Mouse (Mus musculus) frontal cortex, postnatal 36 days (tissue): ENCODE data around the gene Slpi.
"Not testable (repeated sequence)": the region's sequence is repeated elsewhere in the genome, so short reads cannot be mapped to it uniquely, and the experiment has no call there.

ENCODE experiments used
- DNase-seq, 2 experiments: peaks; one replicate each; pipeline ENCODE4 v3.0.0; 2022; ENCODE audit warnings: low spot score in 2 of 2

Slpi gene

GRCm38 (mm10) chr2:164377478-164378426, 11.1 kb downstream of the Slpi start:
- DNase-seq, result no peak

DNA sequence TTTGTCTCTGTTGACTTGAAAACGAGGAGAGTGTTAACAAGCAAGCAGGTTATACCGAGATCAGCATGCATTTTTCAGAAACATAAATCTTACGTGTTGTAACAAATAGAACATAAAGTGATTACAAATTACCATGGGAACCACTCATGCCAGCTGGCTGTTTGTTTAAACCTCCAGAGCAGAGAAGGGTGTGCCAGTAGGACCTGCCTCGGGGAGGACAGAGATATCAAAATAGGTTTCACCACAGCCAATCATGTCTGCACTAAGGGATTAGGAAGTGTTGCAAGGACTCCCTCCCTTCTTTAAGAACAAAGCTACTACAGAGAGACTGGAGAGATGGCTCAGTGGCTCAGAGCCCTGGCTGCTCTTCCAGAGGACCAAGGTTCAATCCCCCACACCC, 15.7 kb downstream of the Slpi start:
- no peak for DNase-seq

- no peak for DNase-seq
These were observed 16.4 kb downstream of the Slpi start for GRCm38 (mm10) chr2:164372408-164373053.

DNA sequence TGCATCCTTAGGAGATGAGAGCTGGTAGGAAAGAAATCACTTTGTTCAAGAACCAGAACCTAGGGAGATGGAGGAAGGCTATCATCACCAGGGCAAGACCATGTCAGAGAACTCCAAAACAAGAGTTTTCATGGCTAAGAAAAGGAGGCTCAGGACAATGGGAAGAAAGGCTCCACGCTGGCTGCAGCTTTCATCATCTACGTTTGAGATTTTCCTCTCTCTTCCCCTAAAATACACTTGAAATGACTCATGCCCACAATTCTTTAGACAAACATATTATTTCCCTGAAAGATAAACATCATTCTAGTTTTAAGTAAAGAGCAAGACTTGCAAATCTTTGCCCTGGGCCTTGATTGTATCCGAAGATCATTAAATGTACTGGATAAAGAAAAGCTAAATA, 17.5 kb downstream of the Slpi start:
- no peak for DNase-seq

DNA sequence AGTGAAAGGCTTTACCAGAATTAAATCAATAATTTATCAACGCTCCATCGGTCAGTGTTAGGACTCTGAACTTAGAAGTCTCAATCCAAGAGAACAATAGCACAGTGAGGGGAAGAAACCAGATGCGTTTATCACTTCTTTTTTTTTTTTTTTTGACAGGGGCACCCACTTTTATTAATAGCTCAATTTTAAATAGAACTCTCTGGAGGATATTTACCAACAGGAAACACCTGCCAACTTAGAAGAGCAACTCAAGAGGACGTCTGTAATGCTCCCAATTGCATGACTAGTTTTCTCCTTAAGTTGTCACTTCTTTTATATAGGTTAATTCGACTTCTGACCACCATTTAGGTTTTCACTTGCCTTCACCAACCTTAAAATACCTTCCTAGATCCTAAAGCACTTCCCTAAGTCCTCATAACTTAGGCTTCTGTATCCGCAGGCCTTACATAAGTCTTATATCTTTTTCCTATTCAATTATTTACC, 20.2 kb downstream of the Slpi start:
- no peak for DNase-seq

DNA sequence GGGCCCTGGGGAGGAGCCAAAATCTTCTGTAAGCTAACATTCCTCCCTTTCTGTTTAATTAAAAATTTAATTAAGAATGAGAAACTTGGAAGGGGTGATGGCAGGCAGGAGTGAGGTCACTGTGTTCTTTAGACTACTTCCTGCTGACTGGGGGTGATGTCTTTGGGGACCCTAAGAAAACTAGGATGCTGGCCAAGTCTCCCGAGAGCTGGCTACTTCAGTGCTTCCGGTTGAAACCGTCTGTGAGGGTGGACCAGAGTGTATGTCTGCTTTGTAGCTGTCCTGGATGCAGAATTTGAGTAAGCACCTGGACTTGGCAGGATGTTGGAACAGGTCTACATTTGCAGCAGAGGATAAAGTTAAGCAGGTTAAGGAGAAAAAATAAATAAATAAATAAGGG, 21.9 kb downstream of the Slpi start:
- no peak for DNase-seq

GRCm38 (mm10) chr2:164360974-164361657, 27.8 kb downstream of the Slpi start:
- no peak for DNase-seq

DNA sequence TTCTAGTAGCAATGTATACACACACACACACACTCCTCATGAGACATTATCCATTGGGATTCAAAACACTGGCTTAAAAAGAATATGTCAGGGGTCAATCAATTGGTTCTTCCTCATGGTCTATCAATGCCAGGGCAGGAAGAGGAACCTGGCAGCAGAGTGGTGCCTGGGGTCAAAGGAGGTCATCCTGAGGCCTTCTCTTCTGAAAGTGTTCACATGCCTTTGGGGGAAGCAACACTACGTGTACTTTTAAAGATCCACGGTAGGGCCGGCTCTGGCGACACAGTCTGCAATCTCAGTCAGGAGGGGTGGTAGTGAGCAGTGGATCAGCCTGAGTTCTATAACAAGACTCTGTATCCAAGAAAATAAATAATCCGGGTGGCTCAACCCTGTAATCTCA, 29.2 kb downstream of the Slpi start:
- DNase-seq, result no peak

DNA sequence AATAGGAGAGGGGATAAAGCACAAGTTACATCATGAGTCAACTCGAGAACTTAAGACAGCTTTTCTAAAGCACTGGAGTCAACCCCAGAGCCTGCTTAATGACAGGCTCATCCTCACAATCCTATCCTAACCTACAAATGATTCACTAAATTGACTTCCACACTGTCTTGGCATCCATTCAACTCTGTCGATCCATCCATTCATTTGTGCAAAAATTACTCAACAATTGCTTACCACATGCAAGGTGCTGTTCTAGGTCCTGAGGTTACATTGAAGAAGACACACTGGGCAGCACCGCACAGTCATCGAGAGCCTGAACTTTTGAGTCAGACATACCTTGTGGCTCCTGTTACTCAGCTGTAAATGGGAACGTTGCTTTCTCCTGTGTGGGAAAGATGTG, 29.9 kb downstream of the Slpi start:
- no peak for DNase-seq

DNA sequence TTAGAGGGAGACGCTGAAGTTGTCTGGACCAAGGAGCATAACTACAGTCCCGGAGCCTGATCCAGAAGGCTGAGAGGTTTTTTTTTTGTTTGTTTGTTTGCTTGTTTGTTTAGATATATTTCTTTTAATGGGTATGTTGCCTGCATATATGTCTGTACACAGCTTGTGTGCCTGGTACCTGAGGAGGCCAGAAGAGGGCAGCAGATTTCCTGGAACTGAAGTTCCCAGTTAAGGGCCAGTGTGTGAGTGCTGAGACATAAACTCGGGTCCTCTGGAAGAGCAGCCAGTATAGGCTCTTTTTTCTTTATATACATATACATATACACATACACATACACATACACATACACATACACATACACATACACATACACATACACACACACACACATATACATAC, 30.5 kb downstream of the Slpi start:
- DNase-seq, result no peak

DNA sequence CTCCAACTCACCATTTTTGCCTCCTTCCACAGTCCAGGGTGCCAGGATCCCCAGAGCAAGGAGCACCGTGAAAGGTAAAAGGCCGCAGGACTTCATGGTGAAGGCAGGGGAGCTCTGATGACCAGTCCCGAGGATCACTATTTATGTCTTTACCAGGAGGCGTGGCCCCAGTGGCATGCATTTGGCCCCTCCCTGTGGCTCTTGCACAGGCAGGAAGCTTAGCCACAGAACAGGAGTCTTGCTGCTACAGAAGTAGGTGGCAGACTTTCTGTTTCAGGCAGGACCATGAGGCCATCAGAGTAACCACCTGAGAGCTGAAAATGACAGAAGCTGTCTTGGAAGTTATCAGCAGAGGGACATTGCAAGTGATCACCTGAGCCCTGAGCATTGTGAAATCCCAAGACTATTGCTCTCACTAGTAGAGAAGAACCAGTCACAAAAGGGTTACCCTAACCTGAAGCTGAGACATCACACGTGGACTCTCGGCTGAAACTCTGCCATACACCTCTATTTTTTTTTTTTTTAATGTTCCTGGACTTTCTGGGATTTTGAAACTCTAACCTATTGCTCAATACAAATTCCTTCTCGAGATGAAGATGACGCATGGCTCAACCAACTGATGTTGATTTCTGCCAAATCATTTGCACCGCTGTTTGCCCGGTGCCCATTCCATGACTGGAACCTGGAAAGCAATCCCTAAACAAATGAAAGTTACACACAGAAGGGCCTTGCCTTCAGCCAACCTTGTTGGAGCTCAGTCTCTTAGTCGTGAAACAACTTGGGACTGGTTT, 32.5 kb downstream of the Slpi start:
- no peak for DNase-seq

DNA sequence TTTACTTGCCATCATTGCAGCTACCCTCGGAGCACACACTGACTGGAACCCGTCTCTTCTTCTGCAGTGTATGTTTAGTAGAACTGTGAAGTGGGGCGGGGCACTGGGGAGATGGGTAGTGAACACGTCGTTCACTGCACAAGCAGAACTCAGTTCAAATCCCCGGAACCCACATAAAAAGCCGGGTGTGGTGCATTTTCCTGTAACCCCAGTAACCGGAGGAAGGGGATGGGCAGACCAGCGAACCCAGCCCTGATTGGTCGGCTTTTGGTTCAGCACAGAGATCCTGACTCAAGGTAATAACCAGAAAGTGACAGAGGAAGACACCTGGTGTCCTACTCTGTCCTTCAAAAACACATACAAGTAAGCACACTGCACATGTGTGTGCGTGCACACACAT, 35.5 kb downstream of the Slpi start:
- DNase-seq, result no peak

- DNase-seq, result no peak
These were observed 36.2 kb downstream of the Slpi start for GRCm38 (mm10) chr2:164352697-164353096.

GRCm38 (mm10) chr2:164348980-164349379, 39.9 kb downstream of the Slpi start:
- DNase-seq, result peak in 1 of 2 experiments; percentile 24

- DNase-seq, result not testable (repeated sequence)
These were observed 41.2 kb downstream of the Slpi start for GRCm38 (mm10) chr2:164347697-164348096.

DNA sequence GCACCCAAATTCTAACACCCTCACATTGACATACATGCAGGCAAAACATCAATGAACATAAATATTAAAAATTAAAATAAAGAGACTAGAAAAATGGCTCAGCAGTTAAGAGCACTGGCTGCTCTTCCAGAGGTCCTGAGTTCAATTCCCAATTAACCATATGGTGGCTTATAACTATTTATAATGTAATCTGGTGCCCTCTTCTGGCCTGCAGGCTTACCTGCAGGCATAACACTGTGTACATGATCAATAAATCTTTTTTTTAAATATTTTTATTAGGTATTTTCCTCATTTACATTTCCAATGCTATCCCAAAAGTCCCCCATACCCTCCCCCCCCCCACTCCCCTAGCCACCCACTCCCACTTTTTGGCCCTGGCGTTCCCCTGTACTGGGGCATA, 45.2 kb downstream of the Slpi start:
- DNase-seq, result not testable (repeated sequence)

DNA sequence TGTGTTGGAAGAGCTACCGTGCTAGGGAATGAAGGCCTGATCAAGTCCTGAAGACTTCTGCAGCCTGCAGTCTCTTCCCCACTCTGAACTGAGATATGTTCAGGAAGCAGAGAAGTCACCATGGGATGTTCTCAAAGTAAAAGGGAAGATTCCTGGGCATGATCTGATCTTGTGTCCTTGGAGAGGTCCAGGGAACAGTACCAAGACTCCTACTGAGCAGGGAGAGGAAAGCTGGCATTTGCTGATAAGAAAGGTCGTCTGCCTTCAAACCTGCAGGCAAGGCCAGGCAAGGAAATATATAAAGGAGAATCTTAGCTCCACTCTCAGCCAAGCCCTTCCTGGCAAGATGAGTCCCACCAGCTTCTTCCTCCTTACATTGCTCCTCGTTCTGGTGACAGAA, 56.5 kb downstream of the Slpi start, which contains the start of gene Svs5:
TSS of gene Svs5 (plus strand) at position 301 of the 400 bp plus-strand sequence.
- not testable (repeated sequence) for DNase-seq

GRCm38 (mm10) chr2:164320983-164321382, 67.9 kb downstream of the Slpi start:
- no peak for DNase-seq

DNA sequence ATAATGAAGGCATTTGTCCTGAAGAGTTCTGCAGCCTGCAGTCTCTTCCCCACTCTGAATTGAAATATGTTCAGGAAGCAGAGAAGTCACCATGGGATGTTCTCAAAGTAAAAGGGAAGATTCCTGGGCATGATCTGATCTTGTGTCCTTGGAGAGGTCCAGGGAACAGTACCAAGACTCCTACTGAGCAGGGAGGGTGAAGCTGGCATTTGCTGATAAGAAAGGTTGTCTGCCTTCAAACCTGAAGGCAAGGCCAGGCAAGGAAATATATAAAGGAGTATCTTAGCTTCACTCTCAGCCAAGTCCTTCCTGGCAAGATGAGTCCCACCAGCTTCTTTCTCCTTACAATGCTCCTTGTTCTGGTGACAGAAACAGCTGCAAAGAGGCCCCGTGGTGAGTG, 72.4 kb downstream of the Slpi start, which contains the start of gene Svs6:
TSS of gene Svs6 (plus strand) at position 301 of the 400 bp plus-strand sequence.
- DNase-seq, result not testable (repeated sequence)

DNA sequence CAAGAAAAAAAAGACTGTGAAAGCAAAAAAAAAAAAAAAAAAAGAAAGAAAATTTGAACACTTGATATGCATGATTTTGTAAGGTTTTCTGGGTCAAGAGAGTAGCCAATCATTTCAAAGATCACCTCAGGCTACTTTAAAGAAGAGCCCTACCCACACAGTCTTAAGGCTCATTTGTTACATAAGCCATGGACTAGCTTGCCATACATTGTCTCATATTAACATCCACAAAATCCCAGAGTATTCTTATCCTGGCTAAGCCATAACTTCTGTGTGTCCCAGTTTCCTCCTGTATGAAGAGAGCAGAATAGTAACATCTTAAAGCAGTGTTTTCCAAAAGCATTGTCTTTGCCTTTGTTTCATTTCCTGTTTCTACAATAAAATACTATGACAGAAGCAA, 73.4 kb downstream of the Slpi start:
- not testable (repeated sequence) for DNase-seq

GRCm38 (mm10) chr2:164312599-164312998, 76.3 kb downstream of the Slpi start:
- peak in 1 of 2 experiments; percentile 8 for DNase-seq
